ENCODE assay signal across 8 mouse cellular contexts in the genomic region with DNA sequence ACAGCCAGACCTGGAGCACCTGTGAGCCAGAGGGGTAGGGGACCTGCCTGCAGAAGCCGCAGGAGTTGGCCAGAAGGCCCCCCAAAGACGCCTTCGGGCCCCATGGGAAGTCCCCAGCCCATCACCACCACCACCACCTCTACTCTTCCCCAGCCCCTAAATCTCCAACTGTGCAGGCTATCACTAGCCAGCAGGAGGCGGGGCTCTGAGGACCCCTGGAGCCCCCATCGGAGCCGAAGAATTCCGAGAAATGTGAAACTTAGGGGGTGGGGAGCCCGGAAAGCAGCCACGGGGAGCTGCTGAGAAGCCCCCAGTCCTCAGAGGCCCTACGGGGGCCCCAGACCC. TPM values are rescaled to one million over a fixed set of nuclear protein-coding genes. Genes with fewer than 3 reads are reported as not detected.
A peak's percentile ranks its signal among the peaks of the same experiment; 100 is the strongest.
DNase-seq lines count a peak whose midpoint lies in the region; ATAC-seq and TF ChIP-seq lines count a peak whose summit lies in the region.

No protein-coding gene starts in this region.

- H3K9me3 ChIP-seq in heart, embryonic 12.5 days (replicated peaks): no peaks in the 10 kb centered on the region
- H3K9me3 ChIP-seq in forebrain, embryonic 15.5 days: no peaks in the 10 kb centered on the region
- no peaks in the 10 kb centered on the region for H3K9me3 ChIP-seq in liver, embryonic 14.5 days (ENCODE audit: control insufficient read depth, low read length)

- no peak overlapping the region for H3K27ac ChIP-seq in heart, embryonic 12.5 days (ENCODE audit: poor library complexity, severe bottlenecking)
- H3K27ac ChIP-seq in forebrain, embryonic 15.5 days (replicated peaks): no peak overlapping the region
- no peak overlapping the region for H3K27ac ChIP-seq in liver, embryonic 14.5 days

- no peak for TF ChIP-seq EP300 in liver, embryonic 14.5 days (IDR thresholded peaks at IDR 0.05; ENCODE audit: low read depth)

- TF ChIP-seq CTCF in liver, embryonic 14.5 days (IDR thresholded peaks at IDR 0.05; ENCODE audit: low read depth): no peak

- peaks cover 50% of the 10 kb centered on the region for H3K4me1 ChIP-seq in heart, embryonic 12.5 days (replicated peaks)
- peaks cover 15% of the 10 kb centered on the region for H3K4me1 ChIP-seq in forebrain, embryonic 15.5 days
- H3K4me1 ChIP-seq in liver, embryonic 14.5 days (replicated peaks; ENCODE audit: control insufficient read depth in 2 of 2, insufficient read depth in 2 of 2, low read length in 1 of 2): no peaks in the 10 kb centered on the region

- H3K36me3 ChIP-seq in heart, embryonic 12.5 days: no peaks in the 10 kb centered on the region
- no peaks in the 10 kb centered on the region for H3K36me3 ChIP-seq in forebrain, embryonic 15.5 days
- no peaks in the 10 kb centered on the region for H3K36me3 ChIP-seq in liver, embryonic 14.5 days (replicated peaks; ENCODE audit: control insufficient read depth, insufficient read depth, low read depth)

- H3K4me3 ChIP-seq in heart, embryonic 12.5 days: peak overlapping the region; percentile 43
- H3K4me3 ChIP-seq in forebrain, embryonic 15.5 days: peak overlapping the region; percentile 42
- no peak overlapping the region for H3K4me3 ChIP-seq in liver, embryonic 14.5 days (ENCODE audit: insufficient read depth in 1 of 2, low read depth in 2 of 2, low read length in 2 of 2)

- ATAC-seq in heart, embryonic 12.5 days (ENCODE audit: insufficient number of reproducible peaks, low FRiP score): 0 out of 2 replicates have a peak, but pooled peaks have one; percentile 5
- peak; percentile 11 for ATAC-seq in CD4-positive, CD25-positive, alpha-beta regulatory T cell, adult 4 months
- ATAC-seq in forebrain, embryonic 15.5 days (replicated peaks): peak; percentile 23; the same call in 1 of the 2 replicates
- ATAC-seq in liver, embryonic 14.5 days (ENCODE audit: insufficient read depth): no peak

- peak overlapping the region; percentile 64 for H3K9ac ChIP-seq in heart, embryonic 12.5 days
- H3K9ac ChIP-seq in forebrain, embryonic 15.5 days (replicated peaks): peak overlapping the region; percentile 28
- H3K9ac ChIP-seq in liver, embryonic 14.5 days (replicated peaks): no peak overlapping the region

- intact Hi-C loops in heart, postnatal 25 days (cut with DNase I): no loop called here

- H3K27me3 ChIP-seq in heart, embryonic 12.5 days (replicated peaks): peaks cover 26% of the 10 kb centered on the region
- peaks cover 36% of the 10 kb centered on the region; the same call in 1 of the 2 replicates for H3K27me3 ChIP-seq in forebrain, embryonic 15.5 days
- H3K27me3 ChIP-seq in liver, embryonic 14.5 days (ENCODE audit: control insufficient read depth, insufficient read depth, low read length): peaks cover 20% of the 10 kb centered on the region

- no peak for DNase-seq in heart, postnatal 25 days (ENCODE audit: low spot score)
- no peak for DNase-seq in liver, embryonic 14.5 days (ENCODE audit: low read depth in 3 of 3, low spot score in 3 of 3)
- no peak for DNase-seq in T-cell, adult 2 months (ENCODE audit: low spot score)
- no peak for DNase-seq in gastrocnemius, adult 8-10 months (ENCODE audit: low spot score in 2 of 2)
- DNase-seq in cerebellum, postnatal 4 days (ENCODE audit: low spot score in 2 of 2): no peak

- peak overlapping the region; percentile 76 for H3K4me2 ChIP-seq in heart, embryonic 12.5 days
- H3K4me2 ChIP-seq in forebrain, embryonic 15.5 days (replicated peaks): peak overlapping the region; percentile 89
- peak overlapping the region; percentile 39 for H3K4me2 ChIP-seq in liver, embryonic 14.5 days (ENCODE audit: low read depth)

- 7% methylated on average over 10 of the region's 10 CpGs for WGBS in heart, embryonic 12.5 days
- WGBS in forebrain, embryonic 15.5 days: 2% methylated on average over 10 of the region's 10 CpGs
- 4% methylated on average over 10 of the region's 10 CpGs for WGBS in liver, embryonic 14.5 days (ENCODE audit: insufficient replicate concordance)

RNA-seq across cellular contexts. Expression of a gene that starts 24.9 kb away (rescaled TPM):
- polyA plus RNA-seq in heart, embryonic 12.5 days (2016; fragmentation: Nextera tagmentation; extraction: Ambion mirVana): 21.4 and 24.9 TPM in 2 replicates
- total RNA-seq in heart, postnatal 25 days (2021): 10 to 100 TPM; 44.1 to 47.2 TPM
- 10 to 100 TPM; 18.0 to 22.7 TPM for polyA plus RNA-seq in CD4-positive, CD25-positive, alpha-beta regulatory T cell, adult 4 months (2017; shearing (Covaris generic))
- 28.0 and 31.1 TPM in 2 replicates for polyA plus RNA-seq in forebrain, embryonic 15.5 days (2015; fragmentation: Nextera tagmentation; extraction: Ambion mirVana)
- 10.1 and 12.2 TPM in 2 replicates for polyA plus RNA-seq in liver, embryonic 14.5 days (2012; rRNA removed)
- polyA plus RNA-seq in liver, embryonic 14.5 days (2014; fragmentation: Nextera tagmentation; extraction: Ambion mirVana): 9.9 and 10.2 TPM in 2 replicates
- 10 to 100 TPM; 10.2 to 14.4 (median 12.4) TPM for total RNA-seq in gastrocnemius, adult 8-10 months (2022)

RNA-seq across cellular contexts. Expression of a gene that starts 34.8 kb away (rescaled TPM):
- 45.1 and 46.2 TPM in 2 replicates for polyA plus RNA-seq in heart, embryonic 12.5 days (2016; fragmentation: Nextera tagmentation; extraction: Ambion mirVana)
- 100 to 1,000 TPM; 250 to 251 TPM for total RNA-seq in heart, postnatal 25 days (2021)
- polyA plus RNA-seq in CD4-positive, CD25-positive, alpha-beta regulatory T cell, adult 4 months (2017; shearing (Covaris generic)): under 1 TPM in 1 of 2 experiments, not detected in 1; 0.47 TPM
- polyA plus RNA-seq in forebrain, embryonic 15.5 days (2015; fragmentation: Nextera tagmentation; extraction: Ambion mirVana): 2.3 and 3.1 TPM in 2 replicates
- polyA plus RNA-seq in liver, embryonic 14.5 days (2012; rRNA removed): 0.07 and 0.11 TPM in 2 replicates
- polyA plus RNA-seq in liver, embryonic 14.5 days (2014; fragmentation: Nextera tagmentation; extraction: Ambion mirVana): 0.11 and 0.16 TPM in 2 replicates
- total RNA-seq in gastrocnemius, adult 8-10 months (2022): 1 to 10 TPM in 1 of 4 experiments, under 1 TPM in 3; 0.17 to 1.2 (median 0.39) TPM

RNA-seq across cellular contexts. Expression of a gene that starts 43.8 kb away (rescaled TPM):
- polyA plus RNA-seq in heart, embryonic 12.5 days (2016; fragmentation: Nextera tagmentation; extraction: Ambion mirVana): 264 and 282 TPM in 2 replicates
- total RNA-seq in heart, postnatal 25 days (2021): 10 to 100 TPM; 42.0 to 43.0 TPM
- polyA plus RNA-seq in CD4-positive, CD25-positive, alpha-beta regulatory T cell, adult 4 months (2017; shearing (Covaris generic)): 10 to 100 TPM; 45.4 to 60.5 TPM
- 128 and 151 TPM in 2 replicates for polyA plus RNA-seq in forebrain, embryonic 15.5 days (2015; fragmentation: Nextera tagmentation; extraction: Ambion mirVana)
- 116 and 122 TPM in 2 replicates for polyA plus RNA-seq in liver, embryonic 14.5 days (2012; rRNA removed)
- 209 and 236 TPM in 2 replicates for polyA plus RNA-seq in liver, embryonic 14.5 days (2014; fragmentation: Nextera tagmentation; extraction: Ambion mirVana)
- total RNA-seq in gastrocnemius, adult 8-10 months (2022): 1 to 10 TPM; 1.5 to 2.2 (median 1.6) TPM

Comparison
In these comparisons a context has a peak if more than half of its experiments do, and no peak if none do; other contexts are left out.
1. H3K4me2 ChIP-seq: peak in every context shown above with its lines; median percentile 89 in forebrain, embryonic 15.5 days; 76 in heart, embryonic 12.5 days; 39 in liver, embryonic 14.5 days.
2. H3K4me3 ChIP-seq: peak in heart, embryonic 12.5 days (single experiment) and forebrain, embryonic 15.5 days (single experiment); none in liver, embryonic 14.5 days (0 of 2).
3. RNA of a gene that starts 34.8 kb away (polyA plus RNA-seq): 45.1 to 46.2 TPM in heart, embryonic 12.5 days; 2.3 to 3.1 TPM in forebrain, embryonic 15.5 days, 0.47 TPM in CD4-positive, CD25-positive, alpha-beta regulatory T cell, adult 4 months and 0.07 to 0.16 TPM in liver, embryonic 14.5 days; every median in the first group is over 10 times any median in the second.